Mouse (Mus musculus): ENCODE data around the gene Gabrr1.
"Not testable (repeated sequence)": the region's sequence is repeated elsewhere in the genome, so short reads cannot be mapped to it uniquely, and the experiment has no call there.

Gabrr1 gene

GRCm38 (mm10) chr4:33132221-33132620 lies at the start of gene Gabrr1:
Gene Gabrr1, plus strand, starts transcription at chr4:33132521.
- DNase-seq, result no peak

GRCm38 (mm10) chr4:33099118-33099694 lies 33.1 kb upstream of the Gabrr1 start:
- DNase-seq, result no peak

GRCm38 (mm10) chr4:33109720-33110458 lies 22.4 kb upstream of the Gabrr1 start:
- DNase-seq, result no peak

GRCm38 (mm10) chr4:33110845-33111244 lies 21.5 kb upstream of the Gabrr1 start:
- no peak for DNase-seq

- DNase-seq, result no peak
Measured at GRCm38 (mm10) chr4:33111358-33111757, 21.0 kb upstream of the Gabrr1 start.

GRCm38 (mm10) chr4:33112866-33113265 lies 19.5 kb upstream of the Gabrr1 start:
- not testable (repeated sequence) for DNase-seq

- DNase-seq, result peak; percentile 29
Measured at GRCm38 (mm10) chr4:33119118-33119517, 13.2 kb upstream of the Gabrr1 start.

GRCm38 (mm10) chr4:33124493-33124892 lies 7.8 kb upstream of the Gabrr1 start:
- DNase-seq, result peak; percentile 20

- no peak for DNase-seq
Measured at GRCm38 (mm10) chr4:33125409-33126084, 6.8 kb upstream of the Gabrr1 start.

GRCm38 (mm10) chr4:33146679-33147291 lies 14.5 kb downstream of the Gabrr1 start:
- no peak for DNase-seq

GRCm38 (mm10) chr4:33147825-33148224 lies 15.5 kb downstream of the Gabrr1 start:
- peak; percentile 12 for DNase-seq

GRCm38 (mm10) chr4:33149150-33149549 lies 16.8 kb downstream of the Gabrr1 start:
- no peak for DNase-seq

- DNase-seq, result no peak
Measured at GRCm38 (mm10) chr4:33152087-33153038, 20.0 kb downstream of the Gabrr1 start.

GRCm38 (mm10) chr4:33183477-33183876 lies 51.2 kb downstream of the Gabrr1 start:
- DNase-seq, result no peak

GRCm38 (mm10) chr4:33188164-33188563 lies 55.8 kb downstream of the Gabrr1 start:
- DNase-seq, result peak; percentile 54

- DNase-seq, result peak; percentile 93
Measured at GRCm38 (mm10) chr4:33188781-33189734, 56.7 kb downstream of the Gabrr1 start.

- no peak for DNase-seq
Measured at GRCm38 (mm10) chr4:33189735-33190036, 57.4 kb downstream of the Gabrr1 start, which contains the start of gene Pm20d2. Gene Pm20d2, minus strand, starts transcription at chr4:33189737.

GRCm38 (mm10) chr4:33198117-33198516 lies 65.8 kb downstream of the Gabrr1 start:
- no peak for DNase-seq

GRCm38 (mm10) chr4:33204682-33205081 lies 72.4 kb downstream of the Gabrr1 start:
- peak; percentile 38 for DNase-seq

GRCm38 (mm10) chr4:33207551-33207950 lies 75.2 kb downstream of the Gabrr1 start:
- no peak for DNase-seq

Data from kidney, adult 11 months (tissue).